Mouse (Mus musculus) midbrain, postnatal 0 days (tissue): Measurements from ENCODE around the gene Slc8a1. TPM values are rescaled to one million over a fixed set of nuclear protein-coding genes. Genes with fewer than 3 reads are reported as not detected.

Source experiments
- ATAC-seq: fragments of 200-750 bp; cut with Nextera tagmentation; 2 replicates; pipeline ENCODE4 v1.8.0; 2017; ENCODE audit warnings: moderate number of reproducible peaks, mild to moderate bottlenecking, moderate TSS enrichment, moderate library complexity; ENCODE audit not compliant: low FRiP score
- DNase-seq: peaks from one replicate; pipeline ENCODE4 v3.0.0-alpha.2; 2015; ENCODE audit warnings: low spot score
- H3K27ac ChIP-seq: fragments of 300-500 bp; sonication (generic); 2 replicates; pipeline ENCODE4 v1.5.1; 2014; ENCODE audit warnings: low read depth, mild to moderate bottlenecking, low read length, mixed read lengths
- H3K27me3 ChIP-seq: fragments of 300-500 bp; sonication (generic); 2 replicates; pipeline ENCODE4 v1.6.1; 2014; ENCODE audit warnings: low read length, control low read depth, mixed read lengths; ENCODE audit not compliant: insufficient read depth
- H3K36me3 ChIP-seq: fragments of 300-500 bp; sonication (generic); 2 replicates; pipeline ENCODE4 v1.6.1; 2014; ENCODE audit warnings: low read length, control low read depth, mixed read lengths; ENCODE audit not compliant: insufficient read depth
- H3K4me1 ChIP-seq: fragments of 300-500 bp; sonication (generic); 2 replicates; pipeline ENCODE4 v1.6.1; 2014; ENCODE audit warnings: mild to moderate bottlenecking, control low read depth, antibody characterized with exemption, low read length, mixed read lengths; ENCODE audit not compliant: insufficient read depth
- H3K4me2 ChIP-seq: fragments of 300-500 bp; sonication (generic); 2 replicates; pipeline ENCODE4 v1.6.1; 2014; ENCODE audit warnings: low read depth, mild to moderate bottlenecking, low read length, mixed read lengths; ENCODE audit not compliant: poor library complexity, severe bottlenecking
- H3K4me3 ChIP-seq: fragments of 300-500 bp; sonication (generic); 2 replicates; pipeline ENCODE4 v1.5.1; 2014; ENCODE audit warnings: low read depth, mild to moderate bottlenecking, low read length, moderate library complexity
- H3K9ac ChIP-seq: fragments of 300-500 bp; sonication (generic); replicated peaks from 2 replicates; pipeline ENCODE4 v1.6.1; 2014; ENCODE audit warnings: mild to moderate bottlenecking, low read length, moderate library complexity, mixed read lengths; ENCODE audit not compliant: poor library complexity, severe bottlenecking
- H3K9me3 ChIP-seq: fragments of 300-500 bp; sonication (generic); 2 replicates; pipeline ENCODE4 v1.6.1; 2016; ENCODE audit warnings: low read length, control low read depth
- CTCF ChIP-seq: IDR thresholded peaks from 2 replicates; pipeline ENCODE4 v1.5.1; 2016; ENCODE audit warnings: antibody characterized with exemption, mild to moderate bottlenecking
- WGBS: fragments of 180-500 bp; shearing (Covaris S2); extraction: QIAGEN DNeasy Blood & Tissue Kit; methylation state at CpG from one replicate; pipeline ENCODE4 v1.1.7; 2014; 5-methylcytosine and 5-hydroxymethylcytosine counted together
- polyA plus RNA-seq: library from polyadenylated mRNA; unstranded; fragments of >200 nt; fragmentation: Nextera tagmentation; extraction: Ambion mirVana; gene quantifications from 2 replicates; pipeline ENCODE4 v1.2.1, GENCODE M21; 2015
- total RNA-seq: library from RNA; depleted of rRNA; stranded (reverse); fragments of >200 nt; gene quantifications from 2 replicates; pipeline ENCODE4 v1.2.3, GENCODE M21; 2014

The Slc8a1 gene
- total and polyA plus RNA-seq, 2 experiments from 2014 or later = 17.9 to 123 TPM

- H3K4me3 ChIP-seq = no peak overlapping the region
- no peak overlapping the region for H3K9ac ChIP-seq
- H3K4me1 ChIP-seq = 0 out of 2 replicates have a peak, but pooled peaks cover 2% of the 10 kb centered on the region
- no peaks in the 10 kb centered on the region for H3K36me3 ChIP-seq
- H3K27ac ChIP-seq = no peak overlapping the region
- no peaks in the 10 kb centered on the region for H3K27me3 ChIP-seq
- WGBS = 92% methylated on average over 2 of the region's 2 CpGs
- no peak for TF ChIP-seq CTCF
- no peak for ATAC-seq
- no peak for DNase-seq
- no peak overlapping the region for H3K4me2 ChIP-seq
- no peaks in the 10 kb centered on the region for H3K9me3 ChIP-seq
These were observed 83.6 kb downstream of the Slc8a1 start for GRCm38 (mm10) chr17:81654548-81654947.

GRCm38 (mm10) chr17:81652958-81653357 is 85.2 kb downstream of the Slc8a1 start:
- no peak for DNase-seq
- Histone ChIP-seq H3K4me1 (0 out of 2 replicates have a peak, but pooled peaks cover 2% of the 10 kb centered on the region), H3K9me3 (no peaks in the 10 kb centered on the region), H3K4me3 (no peak overlapping the region), H3K27me3 (no peaks in the 10 kb centered on the region), H3K36me3 (peaks cover 5% of the 10 kb centered on the region; the same call in 1 of the 2 replicates), H3K27ac (no peak overlapping the region), H3K4me2 (no peak overlapping the region), H3K9ac (no peak overlapping the region)
- TF ChIP-seq CTCF = no peak
- ATAC-seq = no peak
- 73% methylated on average over 1 of the region's 1 CpGs for WGBS

- TF ChIP-seq CTCF = no peak
- H3K36me3 ChIP-seq = no peaks in the 10 kb centered on the region
- DNase-seq = no peak
- WGBS = 90% methylated on average over 2 of the region's 2 CpGs
- H3K4me1 ChIP-seq = no peaks in the 10 kb centered on the region
- no peak overlapping the region for H3K9ac ChIP-seq
- H3K27ac ChIP-seq = no peak overlapping the region
- no peak overlapping the region for H3K4me3 ChIP-seq
- H3K27me3 ChIP-seq = no peaks in the 10 kb centered on the region
- ATAC-seq = no peak
- no peaks in the 10 kb centered on the region for H3K9me3 ChIP-seq
- no peak overlapping the region for H3K4me2 ChIP-seq
These were observed 101.4 kb downstream of the Slc8a1 start for GRCm38 (mm10) chr17:81636822-81637221.

- Histone ChIP-seq H3K9ac (no peak overlapping the region), H3K4me1 (no peaks in the 10 kb centered on the region), H3K27me3 (no peaks in the 10 kb centered on the region), H3K4me3 (no peak overlapping the region), H3K9me3 (no peaks in the 10 kb centered on the region), H3K27ac (no peak overlapping the region), H3K4me2 (no peak overlapping the region), H3K36me3 (no peaks in the 10 kb centered on the region)
- no peak for TF ChIP-seq CTCF
- ATAC-seq = no peak
- DNase-seq = no peak
- 86% methylated on average over 2 of the region's 2 CpGs for WGBS
These were observed 107.7 kb downstream of the Slc8a1 start for GRCm38 (mm10) chr17:81630471-81630870.

GRCm38 (mm10) chr17:81621188-81621644 is 117.0 kb downstream of the Slc8a1 start:
- Histone ChIP-seq H3K9ac (no peak overlapping the region), H3K36me3 (no peaks in the 10 kb centered on the region), H3K9me3 (no peaks in the 10 kb centered on the region), H3K4me3 (no peak overlapping the region), H3K4me1 (0 out of 2 replicates have a peak, but pooled peaks cover 2% of the 10 kb centered on the region), H3K27me3 (no peaks in the 10 kb centered on the region), H3K27ac (no peak overlapping the region), H3K4me2 (no peak overlapping the region)
- no peak for TF ChIP-seq CTCF
- WGBS = 69% methylated on average over 2 of the region's 2 CpGs
- DNase-seq = no peak
- ATAC-seq = no peak

GRCm38 (mm10) chr17:81618461-81618860 is 119.7 kb downstream of the Slc8a1 start:
- Histone ChIP-seq H3K9ac (no peak overlapping the region), H3K4me3 (no peak overlapping the region), H3K4me1 (0 out of 2 replicates have a peak, but pooled peaks cover 2% of the 10 kb centered on the region), H3K27me3 (no peaks in the 10 kb centered on the region), H3K27ac (no peak overlapping the region), H3K36me3 (no peaks in the 10 kb centered on the region), H3K9me3 (no peaks in the 10 kb centered on the region), H3K4me2 (no peak overlapping the region)
- DNase-seq = peak; percentile 62
- no peak for TF ChIP-seq CTCF
- WGBS = 84% methylated on average over 5 of the region's 5 CpGs
- ATAC-seq = no peak
